Mouse (Mus musculus) bone marrow macrophage, adult 2 months (primary cell): ENCODE measurements around the gene Zswim5. TPM values are rescaled to one million over a fixed set of nuclear protein-coding genes. Genes with fewer than 3 reads are reported as not detected.

Experiments used
- H3K27ac ChIP-seq: 2 replicates; pipeline ENCODE4 v1.5.1; 2012; ENCODE audit warnings: low read depth, low read length; ENCODE audit not compliant: insufficient read depth
- H3K4me1 ChIP-seq: 2 replicates; pipeline ENCODE4 v1.6.1; 2012; ENCODE audit warnings: low read length; ENCODE audit not compliant: control insufficient read depth, insufficient read depth
- H3K4me3 ChIP-seq: 2 replicates; pipeline ENCODE4 v1.5.1; 2012; ENCODE audit warnings: mild to moderate bottlenecking, low read length, moderate library complexity; ENCODE audit not compliant: insufficient read depth
- CTCF ChIP-seq: IDR thresholded peaks from 2 replicates; pipeline ENCODE4 v1.5.1; 2012; ENCODE audit warnings: low read depth, mild to moderate bottlenecking, low read length, moderate library complexity
- POLR2A ChIP-seq: IDR thresholded peaks from 2 replicates; pipeline ENCODE4 v1.6.1; 2012; ENCODE audit warnings: mild to moderate bottlenecking, low read depth, low read length, borderline replicate concordance
- polyA plus RNA-seq: library from polyadenylated mRNA; stranded (reverse); fragments of >200 nt; gene quantifications from 2 replicates; pipeline ENCODE4 v1.2.4, GENCODE M21; 2012; ENCODE audit not compliant: missing spikeins, insufficient read depth, insufficient read length

Gene Zswim5
- polyA plus RNA-seq, 1 experiment: not detected

DNA sequence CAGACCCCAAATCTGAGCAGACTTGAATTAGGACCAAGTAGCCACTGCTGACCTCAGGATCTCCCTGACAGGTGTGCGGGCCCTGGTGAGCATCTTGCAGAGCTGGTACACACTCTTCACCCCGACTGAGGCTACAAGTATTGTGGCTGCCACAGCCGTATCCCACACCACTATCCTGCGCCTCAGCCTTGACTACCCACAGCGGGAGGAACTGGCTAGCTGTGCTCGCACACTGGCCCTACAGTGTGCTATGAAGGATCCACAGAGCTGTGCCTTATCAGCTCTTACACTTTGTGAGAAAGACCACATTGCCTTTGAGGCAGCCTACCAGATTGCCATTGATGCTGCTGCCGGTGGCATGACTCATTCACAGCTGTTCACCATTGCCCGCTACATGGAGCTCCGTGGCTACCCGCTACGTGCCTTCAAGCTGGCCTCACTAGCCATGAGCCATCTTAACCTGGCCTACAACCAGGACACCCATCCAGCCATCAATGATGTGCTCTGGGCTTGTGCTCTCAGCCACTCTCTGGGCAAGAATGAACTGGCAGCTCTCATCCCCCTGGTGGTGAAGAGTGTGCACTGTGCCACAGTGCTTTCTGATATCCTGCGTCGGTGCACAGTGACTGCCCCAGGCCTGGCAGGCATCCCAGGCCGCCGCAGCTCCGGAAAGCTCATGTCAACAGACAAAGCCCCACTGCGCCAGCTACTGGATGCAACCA, 109.4 kb downstream of the Zswim5 start:
- Histone ChIP-seq H3K4me3 (no peak overlapping the region), H3K27ac (no peak overlapping the region), H3K4me1 (no peaks in the 10 kb centered on the region)
- TF ChIP-seq CTCF (no peak), POLR2A (no peak)

DNA sequence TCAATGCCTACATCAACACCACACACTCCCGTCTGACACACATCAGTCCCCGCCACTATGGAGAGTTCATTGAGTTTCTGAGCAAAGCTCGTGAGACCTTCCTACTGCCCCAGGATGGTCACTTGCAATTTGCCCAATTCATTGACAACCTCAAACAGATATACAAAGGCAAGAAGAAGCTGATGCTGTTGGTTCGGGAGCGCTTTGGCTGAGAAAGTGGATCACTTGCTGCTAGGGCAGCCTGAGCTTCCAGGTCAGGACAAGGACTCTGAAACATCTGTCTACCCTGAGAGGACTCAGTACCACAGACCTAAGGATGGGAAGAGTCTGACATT, 109.9 kb downstream of the Zswim5 start:
- Histone ChIP-seq H3K27ac (no peak overlapping the region), H3K4me3 (no peak overlapping the region), H3K4me1 (no peaks in the 10 kb centered on the region)
- TF ChIP-seq POLR2A (no peak), CTCF (no peak)

DNA sequence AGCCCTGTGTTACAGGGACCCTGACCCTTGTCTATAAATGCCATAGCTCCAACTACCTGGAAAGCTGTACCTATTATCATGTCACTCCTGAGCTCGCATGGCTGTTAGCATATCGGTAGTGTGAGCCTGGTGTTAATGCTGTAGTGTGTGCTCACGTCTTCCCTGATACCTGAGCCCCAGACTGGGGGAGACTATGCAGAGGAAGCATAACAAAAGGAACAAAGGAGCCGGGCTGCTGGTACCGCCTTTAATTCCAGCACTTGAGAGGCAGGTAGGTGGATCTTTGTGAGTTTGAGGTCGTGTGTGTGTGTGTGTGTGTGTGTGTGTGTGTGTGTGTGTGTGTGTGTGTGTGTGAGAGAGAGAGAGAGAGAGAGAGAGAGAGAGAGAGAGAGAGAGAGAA, 112.6 kb downstream of the Zswim5 start:
- Histone ChIP-seq H3K4me3 (no peak overlapping the region), H3K27ac (no peak overlapping the region), H3K4me1 (peaks cover under 1% of the 10 kb centered on the region; the same call in 1 of the 2 replicates)
- TF ChIP-seq POLR2A (no peak), CTCF (no peak)

DNA sequence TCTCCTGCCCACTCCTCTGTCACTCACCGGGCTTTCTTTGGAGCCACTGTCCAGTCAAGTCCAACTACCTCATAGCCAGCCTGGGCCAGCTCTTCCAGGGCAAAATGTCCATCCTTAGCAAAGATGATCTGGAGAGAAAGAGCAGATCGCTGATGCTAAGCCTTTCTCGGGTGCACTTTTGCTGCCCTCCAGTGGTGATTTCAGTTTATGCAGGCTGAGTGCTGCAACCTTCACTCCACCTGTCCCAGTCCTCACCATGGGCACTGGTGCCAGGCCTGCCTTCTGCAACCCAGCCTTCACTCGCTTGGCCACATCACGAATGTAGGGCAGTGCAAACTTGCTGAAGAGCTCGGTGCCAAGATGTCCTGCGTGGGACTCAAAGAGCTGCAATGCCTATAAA, 114.2 kb downstream of the Zswim5 start:
- Histone ChIP-seq H3K4me1 (peaks cover 8% of the 10 kb centered on the region), H3K4me3 (no peak overlapping the region), H3K27ac (no peak overlapping the region)
- no peak for TF ChIP-seq POLR2A
- peak; percentile 71 for TF ChIP-seq CTCF

DNA sequence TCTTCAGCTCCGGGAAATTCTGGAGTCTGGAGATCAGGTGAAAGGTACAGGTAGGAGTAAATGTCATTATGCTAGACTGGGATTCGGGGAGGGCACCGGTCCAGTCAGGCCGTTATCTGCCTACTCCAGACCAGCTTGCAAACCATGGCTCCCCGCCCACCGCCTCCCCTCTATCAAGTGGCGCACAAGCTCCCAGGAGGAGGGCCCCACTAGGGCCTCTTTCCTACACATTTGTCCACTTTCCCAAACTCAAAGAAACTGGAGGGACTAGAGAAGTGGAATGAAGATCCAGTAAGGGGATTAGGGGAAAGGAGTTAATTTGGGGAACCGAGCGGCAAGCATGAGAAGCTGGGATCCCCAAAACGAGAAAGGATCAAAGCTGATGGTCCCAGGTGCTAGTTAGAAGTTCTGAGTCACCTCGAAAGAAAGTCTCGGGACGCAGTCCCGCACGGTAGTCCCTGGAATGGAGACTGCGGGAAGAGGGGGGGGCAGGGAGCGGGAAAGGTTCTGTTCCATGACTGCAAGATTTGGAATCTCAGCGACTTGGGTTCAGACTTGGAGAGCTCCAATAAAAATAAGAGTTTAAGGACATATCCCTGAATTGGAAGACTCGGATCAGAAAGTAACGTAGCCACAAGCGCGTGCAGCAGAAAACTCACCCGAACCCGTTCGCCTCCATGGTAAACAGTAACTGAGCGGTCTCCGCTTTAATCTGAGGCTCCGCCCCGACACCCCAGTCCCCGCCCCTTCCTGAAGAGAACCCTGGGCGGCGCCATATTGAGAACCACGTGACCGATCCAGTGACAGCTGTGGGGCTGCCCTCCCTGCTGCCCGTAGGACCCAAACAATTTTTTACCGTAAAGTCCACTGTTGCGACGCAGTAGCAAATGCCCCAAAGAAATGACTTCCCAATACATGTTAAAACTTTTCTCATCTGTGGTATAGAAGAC, 116.8 kb downstream of the Zswim5 start, which contains the start of gene Urod:
TSS of gene Urod (minus strand) at position 742 of the 950 bp plus-strand sequence.
- TF ChIP-seq POLR2A: no peak
- no peak for TF ChIP-seq CTCF
- peak within 1 kb of the TSS; percentile 28 for H3K27ac ChIP-seq
- peaks cover 9% of the 10 kb centered on the region for H3K4me1 ChIP-seq
- peak within 1 kb of the TSS; percentile 95 for H3K4me3 ChIP-seq

DNA sequence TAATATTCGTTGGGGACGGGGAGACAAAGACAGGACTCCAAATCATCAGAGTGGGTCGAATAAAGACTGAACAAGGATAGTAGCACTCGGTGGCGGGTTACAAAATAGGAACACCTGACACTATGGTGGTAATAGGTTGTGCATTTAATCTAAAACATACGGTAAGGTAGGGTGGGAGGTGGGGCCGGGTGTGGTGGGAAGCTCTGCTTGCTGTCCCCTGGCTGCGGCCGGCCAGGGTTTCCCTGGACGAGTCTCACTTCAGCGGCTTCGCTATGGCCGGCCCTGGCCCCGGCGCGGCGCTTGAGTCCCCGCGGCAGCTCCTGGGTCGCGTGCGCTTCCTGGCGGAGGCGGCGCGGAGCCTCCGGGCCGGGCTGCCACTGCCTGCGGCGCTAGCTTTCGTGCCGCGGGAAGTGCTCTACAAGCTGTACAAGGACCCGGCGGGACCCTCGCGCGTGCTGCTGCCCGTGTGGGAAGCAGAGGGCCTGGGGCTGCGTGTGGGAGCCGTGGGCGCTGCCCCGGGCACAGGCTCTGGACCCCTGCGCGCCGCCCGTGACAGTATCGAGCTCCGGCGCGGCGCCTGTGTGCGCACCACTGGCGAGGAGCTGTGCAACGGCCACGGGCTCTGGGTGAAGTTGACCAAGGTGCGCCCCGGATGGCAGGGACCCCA, 118.1 kb downstream of the Zswim5 start, which contains the start of gene Hectd3:
TSS of gene Hectd3 (plus strand) at position 187 of the 667 bp plus-strand sequence.
- H3K4me1 ChIP-seq: peaks cover 9% of the 10 kb centered on the region
- H3K27ac ChIP-seq: peak within 1 kb of the TSS; percentile 28
- peak within 1 kb of the TSS; percentile 95 for H3K4me3 ChIP-seq
- TF ChIP-seq CTCF (no peak), POLR2A (no peak)

DNA sequence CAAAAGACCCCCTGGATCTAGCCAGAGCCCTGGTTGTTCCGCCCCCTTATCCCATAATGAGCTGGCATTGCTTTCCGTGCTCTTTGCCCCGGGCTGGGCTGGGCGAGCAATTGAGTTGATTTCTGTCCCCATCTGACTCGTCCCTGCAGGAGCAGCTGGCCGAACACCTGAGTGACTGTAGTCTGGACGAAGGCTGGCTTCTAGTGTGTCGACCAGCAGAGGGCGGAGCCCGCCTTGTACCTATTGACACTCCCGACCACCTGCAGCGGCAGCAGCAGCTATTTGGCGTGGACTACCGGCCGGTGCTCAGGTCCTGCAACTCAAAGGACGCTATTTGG, 118.6 kb downstream of the Zswim5 start:
- Histone ChIP-seq H3K4me1 (peaks cover 9% of the 10 kb centered on the region), H3K4me3 (peak overlapping the region; percentile 95), H3K27ac (no peak overlapping the region)
- TF ChIP-seq CTCF: no peak
- no peak for TF ChIP-seq POLR2A

DNA sequence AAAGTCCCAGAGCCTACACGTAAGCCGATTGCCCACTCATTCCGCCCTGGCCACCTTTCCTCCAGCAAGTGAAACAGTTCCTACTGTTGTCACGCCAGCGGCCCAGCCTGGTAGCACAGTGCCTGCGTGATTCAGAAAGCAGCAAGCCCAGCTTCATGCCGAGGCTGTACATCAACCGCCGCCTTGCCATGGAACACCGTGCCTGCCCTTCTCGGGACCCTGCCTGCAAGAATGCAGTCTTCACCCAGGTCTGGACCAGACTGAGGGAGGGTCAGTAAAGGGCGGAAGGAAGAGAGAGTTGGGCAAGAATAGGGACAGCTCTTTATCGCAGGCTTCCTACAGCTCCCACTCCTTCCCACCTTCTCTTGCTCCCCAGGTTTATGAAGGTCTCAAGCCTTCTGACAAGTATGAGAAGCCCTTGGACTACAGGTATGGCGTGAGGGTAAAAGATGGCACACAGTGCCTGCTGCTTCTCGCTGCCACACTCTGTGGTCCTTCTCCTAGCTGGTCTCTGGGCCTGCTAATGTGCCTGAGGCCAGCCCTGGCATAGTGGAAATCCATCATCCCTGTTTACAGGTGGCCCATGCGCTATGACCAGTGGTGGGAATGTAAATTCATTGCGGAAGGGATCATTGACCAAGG, 122.5 kb downstream of the Zswim5 start:
- no peak overlapping the region for H3K4me3 ChIP-seq
- no peak for TF ChIP-seq POLR2A
- no peak for TF ChIP-seq CTCF
- no peak overlapping the region for H3K27ac ChIP-seq
- H3K4me1 ChIP-seq: peaks cover 9% of the 10 kb centered on the region

DNA sequence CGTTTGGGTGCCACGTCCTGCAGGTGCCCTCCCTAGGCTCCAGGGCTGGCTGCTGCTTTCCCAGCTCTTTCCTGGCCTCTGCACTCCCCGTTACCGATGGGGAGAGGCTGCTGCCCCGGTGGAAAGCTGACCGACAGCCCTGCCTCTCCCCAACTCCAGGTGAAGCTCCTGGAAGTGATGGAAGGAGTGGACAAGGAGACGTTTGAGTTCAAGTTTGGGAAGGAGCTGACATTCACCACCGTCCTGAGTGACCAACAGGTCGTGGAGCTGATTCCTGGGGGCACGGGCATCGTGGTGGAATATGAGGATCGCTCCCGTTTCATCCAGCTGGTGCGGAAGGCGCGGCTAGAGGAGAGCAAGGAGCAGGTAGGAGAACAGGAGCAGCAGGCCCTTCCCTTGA, 124.8 kb downstream of the Zswim5 start:
- Histone ChIP-seq H3K4me3 (no peak overlapping the region), H3K4me1 (no peaks in the 10 kb centered on the region), H3K27ac (no peak overlapping the region)
- TF ChIP-seq CTCF (no peak), POLR2A (no peak)
